Mouse (Mus musculus): Measurements from ENCODE around the gene Arhgap18.

- TF ChIP-seq CTCF (IDR thresholded peaks at IDR 0.05; ENCODE audit: insufficient read depth, low read depth, low read length): no peak
- no peak for TF ChIP-seq POLR2A (IDR thresholded peaks at IDR 0.05; ENCODE audit: insufficient read depth, low read depth, low read length)
Observed at GRCm38 (mm10) chr10:26948331-26948730, 195.1 kb downstream of the Arhgap18 start.

Data from olfactory bulb, adult 2 months (tissue).